Mouse (Mus musculus) CH12.LX (cell line): ENCODE data around the gene Inpp4b.

Experiments
- CHD1 ChIP-seq: IDR thresholded peaks from 2 replicates; pipeline ENCODE4 v1.6.1; 2012; ENCODE audit warnings: low read depth, low read length, improper control_type of control experiment, inconsistent platforms
- CTCF ChIP-seq, 2 experiments: IDR thresholded peaks in 1 of 2; conservative IDR thresholded peaks in 1 of 2; 2 replicates each; pipeline ENCODE4 v1.5.1; 2011 to 2012; ENCODE audit warnings: low read depth in 2 of 2, low read length in 2 of 2, improper control_type of control experiment in 1 of 2, inconsistent platforms in 1 of 2, mild to moderate bottlenecking in 1 of 2, moderate library complexity in 1 of 2
- EP300 ChIP-seq: IDR thresholded peaks from 2 replicates; pipeline ENCODE4 v1.6.1; 2011; ENCODE audit warnings: low read length, improper control_type of control experiment
- MAX ChIP-seq: IDR thresholded peaks from 2 replicates; pipeline ENCODE4 v1.6.1; 2011; ENCODE audit warnings: low read length, improper control_type of control experiment
- POLR2AphosphoS2 ChIP-seq: IDR thresholded peaks from 2 replicates; pipeline ENCODE4 v1.6.1; 2011; ENCODE audit warnings: low read depth, low read length, improper control_type of control experiment
- RCOR1 ChIP-seq: conservative IDR thresholded peaks from 2 replicates; pipeline ENCODE4 v1.6.1; 2012; ENCODE audit warnings: low read depth, mild to moderate bottlenecking, inconsistent platforms, low read length, improper control_type of control experiment
- ZC3H11A ChIP-seq: IDR thresholded peaks from 2 replicates; pipeline ENCODE4 v1.6.1; 2012; ENCODE audit warnings: low read depth, mild to moderate bottlenecking, inconsistent platforms, low read length, improper control_type of control experiment

DNA sequence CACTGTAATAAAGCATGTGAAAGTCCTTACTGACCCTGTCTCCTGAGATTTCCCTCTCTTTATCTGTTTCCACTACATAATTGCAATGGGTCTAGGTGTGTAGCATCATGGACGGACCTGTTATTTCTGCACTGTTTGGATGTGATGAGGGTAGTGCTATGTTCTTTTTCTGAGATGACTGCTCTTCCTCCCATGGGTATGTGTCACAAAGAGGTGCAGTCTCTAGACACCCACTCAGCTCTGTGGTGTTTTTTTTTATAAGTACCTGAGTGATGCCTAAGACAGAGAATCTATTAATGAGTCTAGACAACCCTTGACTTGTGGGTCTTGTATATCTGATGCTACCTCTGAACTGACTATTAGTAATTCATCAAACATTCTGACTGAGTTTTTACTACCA is 393.7 kb downstream of the Inpp4b start:
- TF ChIP-seq ZC3H11A (no peak), POLR2AphosphoS2 (no peak), CTCF (conservative IDR thresholded peaks at IDR 0.05 in 1 of 2, IDR thresholded peaks at IDR 0.05 in 1 of 2; ENCODE audit: low read depth in 2 of 2, low read length in 2 of 2) (no peak), MAX (no peak), CHD1 (no peak), EP300 (no peak), RCOR1 (no peak)
